Mouse (Mus musculus) lung, embryonic 14.5 days (tissue): Measurements from ENCODE around the gene Elavl4. TPM values are rescaled to one million over a fixed set of nuclear protein-coding genes. Genes with fewer than 3 reads are reported as not detected.

Experiments
- ATAC-seq: fragments of 200-750 bp; cut with Nextera tagmentation; 2 replicates; pipeline ENCODE4 v1.8.0; 2017; ENCODE audit warnings: mild to moderate bottlenecking, moderate TSS enrichment, moderate library complexity; ENCODE audit not compliant: insufficient read depth
- DNase-seq: peaks from one replicate; pipeline ENCODE4 v3.0.0-alpha.2; 2015
- H3K27ac ChIP-seq: fragments of 300-500 bp; sonication (generic); 2 replicates; pipeline ENCODE4 v1.5.1; 2014; ENCODE audit warnings: low read depth, mild to moderate bottlenecking, moderate library complexity
- H3K27me3 ChIP-seq: fragments of 300-500 bp; sonication (generic); 2 replicates; pipeline ENCODE4 v1.6.1; 2014; ENCODE audit warnings: low read length, control low read depth; ENCODE audit not compliant: insufficient read depth
- H3K36me3 ChIP-seq: fragments of 300-500 bp; sonication (generic); 2 replicates; pipeline ENCODE4 v1.6.1; 2014; ENCODE audit warnings: control low read depth; ENCODE audit not compliant: insufficient read depth
- H3K4me1 ChIP-seq: fragments of 300-500 bp; sonication (generic); 2 replicates; pipeline ENCODE4 v1.6.1; 2014; ENCODE audit warnings: antibody characterized with exemption, control low read depth; ENCODE audit not compliant: insufficient read depth
- H3K4me2 ChIP-seq: fragments of 300-500 bp; sonication (generic); 2 replicates; pipeline ENCODE4 v1.6.1; 2014; ENCODE audit warnings: mild to moderate bottlenecking
- H3K4me3 ChIP-seq: fragments of 300-500 bp; sonication (generic); 2 replicates; pipeline ENCODE4 v1.5.1; 2014; ENCODE audit warnings: low read depth, low read length
- H3K9ac ChIP-seq: fragments of 300-500 bp; sonication (generic); 2 replicates; pipeline ENCODE4 v1.6.1; 2014
- H3K9me3 ChIP-seq: fragments of 300-500 bp; sonication (generic); 2 replicates; pipeline ENCODE4 v1.6.1; 2016; ENCODE audit warnings: low read depth, low read length, control low read depth
- CTCF ChIP-seq: IDR thresholded peaks from 2 replicates; pipeline ENCODE4 v1.5.1; 2016; ENCODE audit warnings: antibody characterized with exemption, low read depth
- whole genome bisulfite sequencing: fragments of 180-500 bp; shearing (Covaris S2); extraction: QIAGEN DNeasy Blood & Tissue Kit; methylation state at CpG from one replicate; pipeline ENCODE4 v1.1.7; 2014; 5-methylcytosine and 5-hydroxymethylcytosine counted together
- polyA plus RNA-seq: library from polyadenylated mRNA; unstranded; fragments of >200 nt; fragmentation: Nextera tagmentation; extraction: Ambion mirVana; gene quantifications from 2 replicates; pipeline ENCODE4 v1.2.1, GENCODE M21; 2014

Elavl4 gene
- polyA plus RNA-seq, 1 experiment from 2014 or later = 1.9 TPM

GRCm38 (mm10) chr4:110290056-110290455, 61.7 kb downstream of the Elavl4 start:
- DNase-seq (no peak), ATAC-seq (no peak)
- no peak overlapping the region for H3K27ac ChIP-seq
- H3K27me3 ChIP-seq = no peaks in the 10 kb centered on the region
- no peak overlapping the region for H3K4me2 ChIP-seq
- H3K36me3 ChIP-seq = no peaks in the 10 kb centered on the region
- WGBS = 64% methylated on average over 12 of the region's 12 CpGs
- H3K4me3 ChIP-seq = no peak overlapping the region
- no peaks in the 10 kb centered on the region for H3K4me1 ChIP-seq
- no peak for TF ChIP-seq CTCF
- no peaks in the 10 kb centered on the region for H3K9me3 ChIP-seq
- no peak overlapping the region for H3K9ac ChIP-seq

GRCm38 (mm10) chr4:110287412-110288067, 64.2 kb downstream of the Elavl4 start:
- Histone ChIP-seq H3K9ac (no peak overlapping the region), H3K27ac (no peak overlapping the region), H3K36me3 (no peaks in the 10 kb centered on the region), H3K4me2 (no peak overlapping the region), H3K4me1 (no peaks in the 10 kb centered on the region), H3K4me3 (no peak overlapping the region), H3K27me3 (no peaks in the 10 kb centered on the region), H3K9me3 (no peaks in the 10 kb centered on the region)
- TF ChIP-seq CTCF = no peak
- DNase-seq (no peak), ATAC-seq (no peak)
- 29% methylated on average over 11 of the region's 11 CpGs for WGBS

GRCm38 (mm10) chr4:110286841-110287240, 64.9 kb downstream of the Elavl4 start:
- ATAC-seq (no peak), DNase-seq (no peak)
- WGBS = 63% methylated on average over 7 of the region's 7 CpGs
- Histone ChIP-seq H3K27ac (no peak overlapping the region), H3K9me3 (no peaks in the 10 kb centered on the region), H3K9ac (no peak overlapping the region), H3K4me2 (peak overlapping the region; percentile 33; the same call in 1 of the 2 replicates), H3K4me3 (no peak overlapping the region), H3K36me3 (no peaks in the 10 kb centered on the region), H3K4me1 (no peaks in the 10 kb centered on the region), H3K27me3 (no peaks in the 10 kb centered on the region)
- no peak for TF ChIP-seq CTCF

GRCm38 (mm10) chr4:110286371-110286781, 65.3 kb downstream of the Elavl4 start:
- 18% methylated on average over 9 of the region's 9 CpGs for WGBS
- Histone ChIP-seq H3K9me3 (no peaks in the 10 kb centered on the region), H3K27ac (no peak overlapping the region), H3K4me3 (no peak overlapping the region), H3K4me1 (no peaks in the 10 kb centered on the region), H3K27me3 (no peaks in the 10 kb centered on the region), H3K4me2 (peak overlapping the region; percentile 33; the same call in 1 of the 2 replicates), H3K36me3 (no peaks in the 10 kb centered on the region), H3K9ac (no peak overlapping the region)
- no peak for TF ChIP-seq CTCF
- DNase-seq = peak; percentile 39
- ATAC-seq = peak; percentile 56; the same call in 1 of the 2 replicates

- no peak overlapping the region for H3K4me3 ChIP-seq
- no peaks in the 10 kb centered on the region for H3K9me3 ChIP-seq
- H3K36me3 ChIP-seq = no peaks in the 10 kb centered on the region
- H3K27ac ChIP-seq = no peak overlapping the region
- TF ChIP-seq CTCF = no peak
- 23% methylated on average over 15 of the region's 15 CpGs for WGBS
- no peaks in the 10 kb centered on the region for H3K4me1 ChIP-seq
- no peak for ATAC-seq
- peak; percentile 12 for DNase-seq
- H3K4me2 ChIP-seq = peak overlapping the region; percentile 33; the same call in 1 of the 2 replicates
- H3K27me3 ChIP-seq = no peaks in the 10 kb centered on the region
- H3K9ac ChIP-seq = no peak overlapping the region
These were observed 66.1 kb downstream of the Elavl4 start for GRCm38 (mm10) chr4:110285346-110286330.

GRCm38 (mm10) chr4:110284446-110284845, 67.3 kb downstream of the Elavl4 start:
- H3K9ac ChIP-seq = no peak overlapping the region
- no peak overlapping the region for H3K27ac ChIP-seq
- H3K4me2 ChIP-seq = no peak overlapping the region
- no peaks in the 10 kb centered on the region for H3K27me3 ChIP-seq
- ATAC-seq (no peak), DNase-seq (no peak)
- H3K4me1 ChIP-seq = no peaks in the 10 kb centered on the region
- H3K9me3 ChIP-seq = no peaks in the 10 kb centered on the region
- no peak overlapping the region for H3K4me3 ChIP-seq
- no peak for TF ChIP-seq CTCF
- 68% methylated on average over 3 of the region's 3 CpGs for WGBS
- no peaks in the 10 kb centered on the region for H3K36me3 ChIP-seq

- Histone ChIP-seq H3K4me2 (no peak overlapping the region), H3K4me3 (no peak overlapping the region), H3K36me3 (no peaks in the 10 kb centered on the region), H3K9ac (no peak overlapping the region), H3K9me3 (no peaks in the 10 kb centered on the region), H3K27me3 (no peaks in the 10 kb centered on the region), H3K27ac (no peak overlapping the region), H3K4me1 (no peaks in the 10 kb centered on the region)
- 11% methylated on average over 4 of the region's 4 CpGs for WGBS
- DNase-seq (no peak), ATAC-seq (no peak)
- TF ChIP-seq CTCF = no peak
These were observed 81.7 kb downstream of the Elavl4 start for GRCm38 (mm10) chr4:110270046-110270445.
